Mouse (Mus musculus): ENCODE measurements around the gene Saysd1.

Gene Saysd1

DNA sequence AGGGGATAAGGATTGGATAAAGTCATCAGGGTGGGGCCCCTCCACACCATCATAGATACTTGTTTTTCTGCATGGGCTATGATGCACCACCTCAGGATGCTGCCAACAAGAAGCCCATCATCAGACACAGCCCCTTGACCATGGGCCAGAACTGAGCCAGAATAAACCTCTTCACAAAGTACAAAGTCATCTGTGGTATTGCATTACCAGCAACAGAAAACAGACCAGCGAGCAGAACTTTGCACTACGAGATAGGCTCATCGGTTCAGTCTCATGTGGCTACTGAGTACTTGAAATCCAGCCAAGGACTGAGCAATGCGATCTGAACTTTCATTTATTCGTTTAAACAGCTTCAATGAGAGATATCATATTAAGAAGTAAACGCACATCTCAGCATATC is 24.4 kb upstream of the Saysd1 start:
- no peak for DNase-seq

DNA sequence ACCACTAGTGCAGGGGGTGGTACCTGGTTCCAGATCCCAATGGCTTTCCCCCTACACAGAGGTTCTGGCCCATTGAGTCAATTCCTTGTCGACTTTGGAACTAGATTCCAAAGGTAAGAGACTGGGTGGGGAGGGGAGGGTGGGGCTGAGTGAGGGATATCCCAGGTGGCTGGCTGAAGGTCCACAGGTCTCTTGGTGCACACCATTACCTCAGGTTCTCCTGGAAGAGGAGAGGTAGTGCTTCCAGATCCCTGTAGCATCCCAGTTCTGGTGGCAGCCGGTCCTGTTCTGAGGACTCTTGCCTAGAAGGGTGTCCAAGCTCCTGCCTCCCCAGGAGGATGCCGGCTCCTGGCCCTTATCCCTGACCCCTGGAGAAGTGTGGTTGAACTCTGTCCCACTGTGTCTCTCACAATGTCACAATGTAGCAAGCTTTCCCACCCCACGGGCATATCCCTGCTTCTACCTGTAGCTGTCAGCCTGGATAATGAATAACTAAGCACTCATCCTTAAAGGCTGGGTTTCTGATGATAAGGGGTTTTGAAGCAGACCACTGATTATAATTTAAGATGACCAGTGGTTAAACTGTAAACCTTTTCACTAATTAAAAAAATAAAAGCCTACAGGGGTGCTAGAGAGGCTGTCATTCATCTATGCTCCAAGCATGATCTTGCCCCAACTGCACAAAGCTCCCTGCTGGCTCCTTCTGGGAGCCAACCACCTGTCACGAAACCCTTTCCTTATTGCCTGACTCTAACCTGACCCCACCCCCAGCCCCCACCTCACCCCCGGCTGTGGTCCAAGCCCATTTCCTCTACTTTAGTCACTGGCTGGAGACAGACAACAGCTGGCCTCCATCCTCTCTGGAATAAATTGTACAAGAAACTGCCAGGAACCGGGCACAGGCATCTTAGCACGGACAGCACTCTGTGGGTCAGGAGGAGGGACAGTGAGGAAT is 20.7 kb upstream of the Saysd1 start:
- no peak for DNase-seq

DNA sequence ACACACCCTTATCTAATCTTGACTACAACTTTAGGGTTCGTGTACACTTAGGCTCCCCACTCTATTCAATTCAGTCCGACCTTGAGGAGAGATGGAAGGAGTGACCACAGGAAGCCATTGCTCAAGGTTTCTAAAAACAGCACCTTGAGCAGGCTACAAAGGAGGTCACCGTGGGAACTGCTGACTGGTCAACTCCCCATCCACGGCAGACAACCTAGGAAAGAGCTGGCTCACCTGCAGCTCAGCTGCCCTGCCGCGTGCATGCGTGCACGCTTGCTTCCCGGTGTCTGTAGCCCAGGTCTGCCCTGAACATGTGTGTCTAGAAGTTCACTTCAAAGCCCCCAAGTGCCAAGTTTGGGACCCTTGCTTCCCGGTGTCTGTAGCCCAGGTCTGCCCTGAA is 19.3 kb upstream of the Saysd1 start:
- no peak for DNase-seq

DNA sequence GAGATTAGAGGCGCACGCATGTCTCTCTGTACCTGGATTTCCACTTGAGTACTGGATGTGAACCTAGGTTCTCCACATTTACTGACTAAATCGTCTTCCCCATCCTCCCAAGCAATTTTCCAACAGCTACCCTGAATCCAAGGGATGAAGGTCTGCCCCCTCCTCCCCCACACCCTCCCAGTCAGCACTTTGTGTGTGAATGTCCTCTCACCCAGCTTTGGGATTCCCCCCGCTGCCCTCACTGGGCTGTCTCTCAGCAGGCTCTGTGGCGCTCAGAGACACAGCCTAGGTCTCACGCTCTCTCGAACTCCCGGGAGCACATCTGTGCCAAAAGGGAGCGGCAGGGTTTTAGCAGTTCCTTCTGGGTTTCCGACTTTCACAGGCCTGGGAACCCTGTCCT is 17.4 kb upstream of the Saysd1 start:
- DNase-seq: no peak

DNA sequence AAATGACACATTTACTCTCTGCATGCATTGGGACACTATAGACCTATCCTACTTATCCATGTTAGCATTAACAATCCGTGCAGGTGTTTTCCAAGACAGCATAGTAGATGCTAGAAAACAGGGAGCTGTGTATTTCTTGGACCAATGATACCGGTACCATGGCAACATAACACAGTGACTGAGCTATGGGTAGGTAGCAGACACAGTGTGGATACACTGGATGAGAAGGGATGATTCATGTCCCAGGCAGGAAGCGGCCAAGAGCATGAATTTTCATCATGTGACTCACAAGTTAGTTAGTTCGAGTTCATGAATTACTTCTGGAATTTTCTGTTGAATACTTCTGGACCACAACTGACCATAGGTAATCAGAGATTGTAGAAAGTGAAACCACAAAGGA is 16.6 kb upstream of the Saysd1 start:
- no peak for DNase-seq

DNA sequence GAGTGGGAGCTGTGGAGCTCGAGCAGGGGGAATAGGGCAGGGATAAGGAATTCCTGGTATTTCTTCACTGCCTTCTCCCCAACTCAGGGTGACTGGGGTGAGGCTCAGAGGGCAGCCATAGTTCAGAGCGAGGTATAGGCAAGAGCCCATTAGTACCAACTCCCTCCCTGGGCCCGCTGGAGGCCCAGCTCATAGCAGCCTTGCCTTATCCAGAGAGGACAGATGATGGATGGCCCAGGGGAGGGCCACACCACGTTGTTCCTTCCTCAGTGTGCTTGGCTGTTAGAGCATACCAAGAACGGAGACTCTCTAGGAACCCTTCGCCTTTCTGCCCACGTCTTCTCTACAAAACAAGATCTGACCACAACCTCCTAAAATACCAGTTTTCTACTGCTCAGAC is 15.9 kb upstream of the Saysd1 start:
- DNase-seq: no peak

DNA sequence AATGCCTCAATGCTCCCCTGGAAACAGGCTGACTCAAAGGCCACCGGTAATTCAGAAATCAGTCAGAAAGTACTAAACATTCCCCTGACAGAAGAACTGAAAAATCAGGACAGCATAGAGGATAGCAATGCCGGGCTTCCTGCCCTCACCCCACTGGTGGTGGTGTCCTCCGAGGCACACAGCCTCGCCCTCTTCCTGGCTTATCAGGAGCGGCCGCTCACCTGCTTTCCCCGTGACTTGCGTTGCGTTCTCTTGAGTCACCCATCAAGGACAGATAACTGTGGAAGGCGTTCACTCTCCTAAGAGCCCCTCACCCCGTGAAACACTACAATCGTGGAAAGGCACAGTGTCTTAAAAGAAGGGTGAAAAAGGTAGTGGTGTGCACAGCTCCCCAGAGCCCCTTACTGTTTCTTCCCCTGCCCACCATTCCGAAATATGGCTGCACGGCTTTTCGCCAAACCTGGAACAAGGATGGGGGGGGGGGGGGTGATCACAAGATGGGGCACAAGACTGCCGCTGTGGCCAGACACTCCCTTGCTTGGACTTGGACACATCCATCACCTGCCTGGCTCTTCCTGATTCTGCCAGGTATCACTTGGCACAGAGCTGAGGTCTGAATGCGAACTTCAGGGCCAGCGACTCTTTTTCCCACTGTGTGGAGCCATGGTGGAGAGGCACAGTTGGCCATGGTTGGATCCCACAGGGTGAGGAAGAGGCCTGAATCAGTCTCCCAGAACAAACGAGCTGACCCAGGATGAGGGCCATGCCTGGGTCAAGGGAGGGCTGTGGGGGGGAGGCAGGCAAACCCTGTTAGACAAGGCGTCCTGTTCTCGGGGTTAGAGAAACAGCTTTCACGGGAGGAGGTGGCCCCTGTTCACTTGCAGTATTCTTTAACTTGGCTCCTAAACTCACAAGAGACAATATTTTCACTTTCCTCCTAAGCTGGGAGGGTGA is 11.1 kb upstream of the Saysd1 start:
- no peak for DNase-seq

DNA sequence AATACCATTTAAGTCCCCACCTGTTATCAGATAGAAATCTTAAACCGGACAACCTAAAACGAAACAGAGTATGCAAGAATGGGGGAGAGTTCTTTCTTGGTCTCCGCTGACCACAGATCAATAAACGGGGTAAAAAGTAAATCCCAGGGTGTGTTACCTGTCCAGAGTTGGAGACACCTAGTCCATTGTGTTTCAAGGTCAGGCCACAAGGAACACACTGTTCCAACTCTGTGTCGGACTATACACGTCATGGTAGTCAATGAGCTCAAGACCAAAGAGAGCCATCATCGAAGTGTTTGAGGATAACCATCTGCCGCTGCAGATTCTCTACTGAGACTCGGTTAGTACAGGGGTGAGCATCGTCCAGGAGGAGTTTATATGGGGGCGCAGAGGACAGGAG is 10.2 kb upstream of the Saysd1 start:
- no peak for DNase-seq

DNA sequence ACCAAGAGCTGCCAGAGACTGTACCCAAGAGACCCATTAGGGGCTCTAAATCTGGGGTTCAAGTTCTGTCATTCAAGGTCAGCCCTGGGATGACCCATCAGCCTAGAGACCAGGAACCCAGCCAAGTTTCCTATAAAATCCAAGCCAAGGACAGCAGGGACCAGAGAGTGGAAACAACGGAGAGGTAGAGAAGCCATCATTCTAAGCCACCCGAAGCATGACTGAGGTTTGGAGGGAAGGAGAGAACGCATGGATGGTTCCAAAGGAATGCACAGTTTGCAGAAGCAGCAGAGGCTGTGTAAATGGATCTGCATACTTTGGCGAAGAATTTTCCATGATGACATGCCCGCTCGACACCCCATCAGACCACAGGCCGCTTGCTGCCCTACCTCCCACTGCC is 9.5 kb upstream of the Saysd1 start:
- no peak for DNase-seq

DNA sequence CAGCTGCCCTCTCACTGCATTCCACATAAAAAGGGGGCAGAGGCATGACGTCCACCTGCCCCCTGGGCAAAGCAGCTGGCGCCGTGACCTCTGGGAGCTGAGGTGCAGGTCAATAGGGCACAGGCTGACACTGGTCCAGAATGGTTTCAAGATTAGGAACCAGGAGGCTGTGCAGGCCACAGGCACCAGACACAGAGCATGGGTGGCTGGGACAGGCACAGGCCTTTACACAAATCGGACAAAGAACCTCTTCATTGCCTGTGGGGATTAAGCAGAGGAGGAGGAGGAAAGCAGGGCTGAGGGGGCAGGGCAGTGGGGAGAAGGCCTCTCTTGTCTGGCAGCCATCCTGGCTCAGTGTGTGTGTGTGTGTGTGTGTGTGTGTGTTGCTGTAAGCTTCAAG is 5.8 kb upstream of the Saysd1 start:
- DNase-seq: no peak

DNA sequence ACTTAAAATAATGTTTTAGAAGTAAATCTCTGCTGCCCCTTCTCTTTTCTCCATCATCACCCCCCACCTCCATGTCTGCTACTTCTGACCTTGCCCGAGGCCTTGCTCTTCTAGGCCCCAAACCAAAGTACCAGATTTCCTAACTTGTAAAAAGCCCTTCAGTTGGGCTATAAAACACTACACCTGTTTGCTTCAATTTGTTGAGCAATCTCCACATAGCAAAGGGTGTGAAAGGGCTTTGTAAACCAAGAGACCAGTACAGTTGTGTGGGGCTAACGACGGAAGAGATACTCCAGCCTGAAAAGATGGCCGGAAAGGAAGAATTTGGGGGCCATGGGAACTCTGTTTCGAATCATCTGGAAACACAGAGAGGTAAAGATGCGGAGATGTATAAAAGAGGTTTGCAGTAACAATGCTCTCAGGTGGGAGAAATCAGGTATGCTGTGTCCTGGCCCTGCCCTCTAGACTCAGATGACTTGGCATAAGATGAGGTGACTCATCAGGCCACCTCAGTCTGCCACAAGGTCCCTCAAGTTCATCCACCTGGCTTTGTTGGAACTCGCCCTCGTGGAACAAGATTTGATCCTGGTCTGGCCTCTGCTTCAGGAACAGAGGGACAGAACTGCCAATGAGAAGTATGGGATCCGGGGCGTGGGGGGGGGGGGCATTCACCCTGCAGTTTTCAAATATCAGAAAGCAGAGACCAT is 3.2 kb downstream of the Saysd1 start:
- no peak for DNase-seq

DNA sequence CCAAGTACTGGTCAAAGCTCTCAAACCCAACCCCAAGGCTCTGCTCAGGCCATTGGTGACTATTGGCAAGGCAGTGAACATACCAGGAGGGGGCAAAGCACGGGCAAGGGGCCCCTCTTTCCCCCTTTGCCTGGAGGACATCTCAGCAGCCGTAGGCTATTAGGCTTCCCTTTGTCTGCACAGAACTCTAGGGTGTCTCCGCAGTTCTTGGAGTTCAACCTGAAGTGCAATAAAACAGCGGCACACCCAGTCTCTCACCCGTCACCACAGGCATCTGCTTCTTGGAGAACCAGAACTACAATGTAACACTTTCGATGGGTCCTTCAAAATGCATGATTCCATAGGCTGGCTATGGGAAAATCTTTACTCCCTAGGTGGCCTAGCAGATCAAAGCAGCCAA is 10.2 kb downstream of the Saysd1 start:
- no peak for DNase-seq

DNA sequence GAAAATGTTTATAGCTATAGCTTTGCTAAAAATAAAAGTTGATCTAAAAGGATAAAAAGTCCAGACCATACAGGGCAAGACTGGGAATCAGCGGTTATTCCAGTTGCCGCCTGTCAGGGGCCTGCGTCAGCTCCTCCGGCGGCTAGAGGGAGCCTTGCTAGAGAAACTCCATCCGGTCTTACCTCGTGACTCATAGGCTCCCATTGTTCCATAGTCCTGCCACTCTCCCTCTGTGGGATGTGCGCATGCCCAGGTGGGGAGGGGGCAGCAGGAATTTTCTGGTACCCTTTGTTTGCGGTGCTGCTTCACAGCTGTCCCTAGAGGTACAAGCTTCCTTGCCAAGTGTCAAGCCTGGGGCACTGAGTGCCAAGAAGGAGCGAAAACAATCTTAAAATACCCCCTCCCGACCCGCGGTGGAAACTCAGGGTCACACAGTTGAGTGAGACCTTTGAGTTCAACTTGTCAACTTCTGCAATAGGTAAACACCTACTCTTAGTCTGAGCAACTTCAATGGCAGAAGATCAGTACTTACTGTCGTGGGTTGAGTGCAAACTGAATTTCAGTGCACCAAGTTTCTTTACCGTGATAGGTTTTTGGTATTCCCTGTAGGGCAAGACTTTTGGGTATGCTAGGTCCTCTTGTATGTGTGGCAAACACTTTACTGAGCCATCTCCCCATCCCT is 10.8 kb downstream of the Saysd1 start:
- DNase-seq: no peak

DNA sequence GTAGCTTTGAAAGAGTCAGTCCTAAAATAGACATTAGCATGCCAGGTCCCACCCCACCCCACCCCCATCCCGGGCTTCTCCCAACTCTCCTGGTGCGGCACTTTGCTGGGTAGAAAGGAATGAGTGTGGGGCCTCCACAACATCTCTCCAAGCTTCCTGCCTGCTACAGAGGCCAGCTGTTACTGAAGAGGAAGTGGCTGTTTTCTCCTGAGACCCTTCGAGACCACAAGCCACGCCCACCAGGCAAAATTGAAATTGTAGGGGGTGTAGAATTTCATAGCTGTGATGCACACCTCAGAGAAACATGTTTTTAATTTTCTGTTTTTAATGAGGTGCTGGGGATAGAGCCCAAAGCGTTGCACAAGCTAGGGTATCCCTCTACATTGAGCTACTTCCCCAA is 17.5 kb downstream of the Saysd1 start:
- DNase-seq: no peak

DNA sequence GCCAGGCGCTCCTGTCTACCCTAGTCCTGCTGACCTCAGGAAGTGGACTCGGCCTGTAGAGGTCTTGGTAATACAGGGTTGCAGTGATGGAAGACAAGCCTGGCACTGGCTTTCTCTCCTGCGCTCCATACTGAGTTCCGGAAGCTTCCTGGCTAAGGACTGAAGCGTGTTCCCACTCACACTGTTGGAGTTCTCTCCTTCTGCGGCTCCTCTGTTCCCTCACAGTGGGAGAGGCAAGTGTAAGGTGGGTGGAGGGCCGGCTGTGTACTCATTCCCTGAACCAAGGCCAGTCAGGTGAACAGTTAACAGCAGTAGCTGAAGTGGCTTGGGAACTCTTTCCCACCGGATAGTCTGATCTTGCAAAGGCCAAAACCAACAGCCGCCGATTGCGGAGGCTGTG is 18.3 kb downstream of the Saysd1 start:
- no peak for DNase-seq

DNA sequence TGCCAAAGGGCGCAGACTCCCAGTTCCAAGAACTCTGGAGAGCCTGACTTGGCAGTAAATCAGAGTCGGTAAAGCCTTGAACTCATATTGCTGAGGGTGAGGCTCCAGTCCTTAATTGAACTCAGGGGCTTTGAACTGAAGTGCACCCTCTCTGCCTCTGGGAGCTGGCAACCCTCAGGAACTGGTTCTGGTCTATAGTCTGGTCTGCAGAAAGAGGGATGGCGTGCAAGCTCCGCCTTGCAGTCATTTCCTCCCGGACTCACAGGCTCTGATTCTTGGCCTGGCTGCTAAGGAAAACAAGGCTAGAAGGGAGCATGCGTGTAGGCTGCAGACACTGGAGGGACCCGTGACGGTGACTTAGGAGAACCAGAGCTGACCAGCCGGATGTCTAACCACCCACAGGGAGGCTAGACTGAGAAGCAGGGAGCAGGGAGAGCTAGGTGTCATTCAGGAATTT is 22.2 kb downstream of the Saysd1 start:
- DNase-seq: no peak

DNA sequence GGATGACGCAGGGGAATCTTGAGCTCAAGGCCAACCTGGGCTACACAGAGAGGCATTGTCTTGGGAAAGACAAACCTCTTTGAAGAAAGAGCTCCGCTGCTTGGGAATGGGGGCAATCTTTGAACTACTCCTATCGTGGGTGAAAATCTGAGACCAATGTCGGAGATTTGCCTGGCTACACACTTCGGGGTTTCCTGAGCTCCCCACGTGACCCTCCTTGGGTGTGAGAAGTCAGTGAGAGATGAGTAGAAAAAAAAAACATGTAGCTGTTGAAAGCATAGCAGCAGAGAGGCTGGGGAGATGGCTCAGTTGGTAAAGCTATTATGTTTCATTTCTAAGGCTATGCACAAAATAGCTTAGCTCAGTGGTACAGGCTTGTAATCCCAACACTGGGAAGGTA is 23.4 kb downstream of the Saysd1 start:
- no peak for DNase-seq

DNA sequence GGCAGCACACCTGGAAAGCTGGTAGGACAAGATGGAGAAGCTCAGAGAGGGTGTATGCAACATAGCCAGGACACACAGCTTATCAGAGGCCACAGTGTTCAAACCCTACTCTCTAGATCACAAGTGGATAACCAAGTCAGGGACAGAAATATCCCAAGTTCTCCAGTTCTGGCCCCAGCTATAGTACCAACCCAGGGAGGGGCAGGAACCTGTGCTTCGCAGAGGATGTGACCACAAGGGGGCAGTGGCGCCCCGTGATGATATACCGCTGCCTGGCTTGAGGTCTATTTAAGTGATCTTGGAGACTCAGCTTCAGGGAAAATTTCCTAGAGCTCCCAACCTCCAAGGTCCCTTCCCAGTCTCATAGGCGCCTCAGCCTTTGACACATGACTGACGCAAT is 24.4 kb downstream of the Saysd1 start:
- DNase-seq: peak; percentile 58 to 68

DNA sequence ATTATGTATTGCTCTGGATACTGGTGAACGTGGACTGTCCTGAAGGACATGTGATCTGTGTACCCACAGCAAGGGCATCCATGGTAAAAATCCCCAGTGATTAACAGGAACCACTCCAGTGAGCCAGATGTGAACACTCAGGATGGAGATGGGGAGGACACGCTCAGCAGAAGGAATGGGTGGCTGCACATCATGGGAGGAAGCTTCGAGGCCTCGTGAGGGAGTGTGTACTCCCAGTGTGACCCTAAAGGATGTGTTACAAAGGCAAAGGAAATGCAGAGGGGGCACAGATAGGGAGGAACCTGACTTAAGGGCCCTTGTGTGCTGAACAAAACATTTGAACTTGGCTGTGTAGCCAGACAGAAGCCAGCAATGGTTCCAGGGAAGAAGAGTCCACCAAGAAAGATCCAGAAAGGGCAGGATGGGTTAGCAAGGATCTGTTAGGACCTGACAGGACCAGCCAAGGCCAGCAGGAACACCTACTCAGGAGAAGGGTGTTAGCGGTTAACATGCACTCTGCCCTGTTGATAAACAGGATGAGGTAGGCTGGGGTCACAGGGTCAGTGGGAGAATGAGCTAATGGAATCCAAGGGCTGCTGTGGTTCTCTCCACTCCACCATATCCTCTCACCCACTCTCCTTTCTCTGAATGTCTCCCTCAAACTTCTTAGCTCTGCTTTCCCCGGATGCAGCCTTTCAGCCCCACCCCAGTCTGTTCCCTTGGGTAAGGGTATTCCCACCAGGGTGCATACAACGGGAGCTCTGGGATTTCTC is 25.0 kb downstream of the Saysd1 start:
- no peak for DNase-seq

DNA sequence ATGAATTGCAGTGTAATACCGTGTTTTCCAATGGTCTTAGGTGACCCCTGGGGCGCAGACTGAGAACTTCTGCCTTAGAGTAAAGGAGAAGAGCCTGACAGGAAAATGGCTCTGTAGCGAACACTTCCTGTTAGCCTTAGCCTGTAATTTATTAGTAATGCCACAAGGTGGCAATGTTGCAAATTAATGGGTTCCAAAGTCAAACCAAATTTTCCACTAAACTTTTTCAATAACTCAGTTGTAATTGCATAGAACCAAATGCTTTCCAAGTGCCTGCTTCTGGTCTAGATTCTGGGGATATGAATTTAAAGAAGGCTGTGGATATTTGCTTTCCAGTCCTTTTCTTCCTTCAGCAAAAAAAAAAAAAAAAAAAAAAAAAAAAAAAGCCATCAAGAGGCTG is 26.1 kb downstream of the Saysd1 start:
- DNase-seq: no peak

DNA sequence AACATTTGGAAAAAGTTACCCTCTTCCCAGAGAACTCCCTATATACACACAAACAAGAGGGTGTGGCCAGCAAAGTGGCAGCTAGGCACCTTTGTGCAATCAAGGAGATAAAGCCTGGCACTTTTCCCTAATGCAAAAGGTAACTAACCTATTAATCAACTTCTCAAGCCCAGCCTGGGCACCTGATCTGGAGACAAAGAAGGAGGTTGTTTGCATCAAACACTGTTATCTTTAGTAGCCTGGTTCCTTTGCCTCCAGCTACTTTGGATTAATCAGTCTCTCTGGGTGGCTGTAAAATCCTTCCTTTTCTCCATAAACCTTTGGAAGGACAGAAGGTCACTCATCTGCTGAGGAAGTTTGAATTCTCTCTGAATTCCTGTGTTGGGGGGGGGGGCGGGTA is 27.4 kb downstream of the Saysd1 start:
- DNase-seq: no peak

DNA sequence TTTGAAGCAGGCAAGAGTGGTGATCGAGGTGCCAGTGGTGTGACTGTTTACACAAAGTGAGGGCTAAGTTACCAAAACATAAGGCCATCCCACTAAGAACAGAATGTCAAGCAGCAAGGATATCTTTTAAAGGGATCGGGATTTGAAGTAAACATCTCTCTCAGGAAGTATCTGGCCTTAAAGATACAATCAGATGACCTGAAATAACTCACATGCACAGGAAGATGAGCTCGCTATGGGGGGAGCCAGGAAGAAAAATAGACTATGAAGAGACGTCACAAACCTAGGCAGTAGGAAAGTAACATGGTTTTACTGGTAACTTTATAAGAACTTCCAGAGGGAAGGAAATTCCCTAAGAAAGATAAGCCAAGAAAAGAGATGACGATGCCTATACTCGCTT is 32.1 kb downstream of the Saysd1 start:
- DNase-seq: no peak

Measured in cerebellum, adult 18-20 months (tissue).